8 mouse cellular contexts compared by ENCODE assay signal in genomic region chr5:142445709-142446108, GRCm38 (mm10). TPM values are rescaled to one million over a fixed set of nuclear protein-coding genes. Genes with fewer than 3 reads are reported as not detected.
DNase-seq lines count a peak whose midpoint lies in the region; ATAC-seq lines count a peak whose summit lies in the region.

No protein-coding gene starts in this region.

- H3K9ac ChIP-seq in forebrain, embryonic 12.5 days, result no peak overlapping the region
- H3K9ac ChIP-seq in midbrain, embryonic 11.5 days (ENCODE audit: low read length), result no peak overlapping the region

- peaks cover 6% of the 10 kb centered on the region for H3K36me3 ChIP-seq in forebrain, embryonic 12.5 days (replicated peaks)
- H3K36me3 ChIP-seq in midbrain, embryonic 11.5 days (ENCODE audit: control insufficient read depth, insufficient read depth, low read length), result peaks cover 4% of the 10 kb centered on the region

- DNase-seq in heart, adult 11 months, result peak; percentile 90
- DNase-seq in heart, adult 18-20 months, result no peak
- DNase-seq in ES-CJ7 (ENCODE audit: low read depth, low spot score), result peak; percentile 69
- no peak for DNase-seq in midbrain, embryonic 11.5 days (ENCODE audit: low spot score, missing footprints)
- DNase-seq in urinary bladder, adult 18-20 months (ENCODE audit: low spot score in 2 of 2), result no peak
- no peak for DNase-seq in ovary, postnatal 14 days (ENCODE audit: low spot score)
- DNase-seq in left cerebral cortex, postnatal 4 days, result no peak

- WGBS in forebrain, embryonic 12.5 days, result 48% methylated on average over 8 of the region's 8 CpGs
- WGBS in midbrain, embryonic 11.5 days, result 52% methylated on average over 8 of the region's 8 CpGs

- peak overlapping the region; percentile 63 for H3K27ac ChIP-seq in forebrain, embryonic 12.5 days
- 0 out of 2 replicates have a peak overlapping the region, but pooled peaks have one; percentile 22 for H3K27ac ChIP-seq in midbrain, embryonic 11.5 days (ENCODE audit: low read depth, low read length)

- ATAC-seq in forebrain, embryonic 12.5 days (ENCODE audit: low FRiP score), result 0 out of 2 replicates have a peak, but pooled peaks have one; percentile 20
- ATAC-seq in midbrain, embryonic 11.5 days (ENCODE audit: low FRiP score), result peak; percentile 30; the same call in 1 of the 2 replicates

- H3K27me3 ChIP-seq in forebrain, embryonic 12.5 days, result 0 out of 2 replicates have a peak, but pooled peaks cover 2% of the 10 kb centered on the region
- H3K27me3 ChIP-seq in midbrain, embryonic 11.5 days (ENCODE audit: control insufficient read depth, insufficient read depth, low read length), result no peaks in the 10 kb centered on the region

- H3K4me1 ChIP-seq in forebrain, embryonic 12.5 days, result peaks cover 58% of the 10 kb centered on the region
- H3K4me1 ChIP-seq in midbrain, embryonic 11.5 days (ENCODE audit: control insufficient read depth, insufficient read depth, low read length), result peaks cover 34% of the 10 kb centered on the region

- no peak overlapping the region for H3K4me2 ChIP-seq in forebrain, embryonic 12.5 days
- no peak overlapping the region for H3K4me2 ChIP-seq in midbrain, embryonic 11.5 days

- no peaks in the 10 kb centered on the region for H3K9me3 ChIP-seq in forebrain, embryonic 12.5 days
- no peaks in the 10 kb centered on the region for H3K9me3 ChIP-seq in midbrain, embryonic 11.5 days (ENCODE audit: control insufficient read depth, low read length)

- H3K4me3 ChIP-seq in forebrain, embryonic 12.5 days (replicated peaks), result no peak overlapping the region
- no peak overlapping the region for H3K4me3 ChIP-seq in midbrain, embryonic 11.5 days (ENCODE audit: low read depth, low read length)

- intact Hi-C loops in left cerebral cortex, postnatal 4 days (cut with DNase I), result loop anchor here (10.0 kb wide), 3 partner anchors 81 to 1601 kb away; partner anchors contain the start of gene Sdk1

RNA-seq across cellular contexts. Expression of gene Ap5z1, which starts 18.0 kb away (rescaled TPM):
- total RNA-seq in heart, adult 18-20 months (2021), result 1 to 10 TPM; 5.0 to 6.0 TPM
- polyA plus RNA-seq in forebrain, embryonic 12.5 days (2016; fragmentation: Nextera tagmentation; extraction: Ambion mirVana), result 12.7 and 15.2 TPM in 2 replicates
- 8.8 and 10.5 TPM in 2 replicates for polyA plus RNA-seq in midbrain, embryonic 11.5 days (2014; fragmentation: Nextera tagmentation; extraction: Ambion mirVana)
- total RNA-seq in left cerebral cortex, postnatal 4 days (2021), result 10 to 100 TPM; 21.9 to 23.2 TPM

RNA-seq across cellular contexts. Expression of gene Foxk1, which starts 44.4 kb away (rescaled TPM):
- total RNA-seq in heart, adult 18-20 months (2021), result 10 to 100 TPM; 15.7 to 15.9 TPM
- polyA plus RNA-seq in forebrain, embryonic 12.5 days (2016; fragmentation: Nextera tagmentation; extraction: Ambion mirVana), result 5.2 and 5.9 TPM in 2 replicates
- 4.0 and 4.2 TPM in 2 replicates for polyA plus RNA-seq in midbrain, embryonic 11.5 days (2014; fragmentation: Nextera tagmentation; extraction: Ambion mirVana)
- 10 to 100 TPM; 34.5 to 35.6 TPM for total RNA-seq in left cerebral cortex, postnatal 4 days (2021)

Comparison
In these comparisons a context has a peak if more than half of its experiments do, and no peak if none do; other contexts are left out.
1. DNase-seq: peak in heart, adult 11 months (single experiment) and ES-CJ7 (single experiment); none in heart, adult 18-20 months (0 of 2), midbrain, embryonic 11.5 days (single experiment), urinary bladder, adult 18-20 months (0 of 2), ovary, postnatal 14 days (single experiment) and left cerebral cortex, postnatal 4 days (single experiment).